Mouse (Mus musculus) CH12F3 (cell line): ENCODE measurements around the gene Ptprd.

ENCODE experiments used
- in situ Hi-C: fragments of 300-500 bp; cut with MboI; formaldehyde crosslinking; loops from 2 replicates; pipeline ENCODE4 v1.14.3; 2020; ENCODE audit warnings: low sequenced_read_pairs

Gene Ptprd

GRCm38 (mm10) chr4:77259250-77259971, 952.4 kb downstream of the Ptprd start:
- in situ Hi-C loops = no loop called here

GRCm38 (mm10) chr4:77251188-77251587, 960.6 kb downstream of the Ptprd start:
- in situ Hi-C loops = no loop called here

GRCm38 (mm10) chr4:77249801-77250200, 962.0 kb downstream of the Ptprd start:
- in situ Hi-C loops = no loop called here

- in situ Hi-C loops = no loop called here
Measured at GRCm38 (mm10) chr4:77248918-77249317, 962.8 kb downstream of the Ptprd start.

- in situ Hi-C loops = no loop called here
Measured at GRCm38 (mm10) chr4:77241852-77242455, 969.8 kb downstream of the Ptprd start.

- in situ Hi-C loops = no loop called here
Measured at GRCm38 (mm10) chr4:77238144-77238543, 973.6 kb downstream of the Ptprd start.

DNA sequence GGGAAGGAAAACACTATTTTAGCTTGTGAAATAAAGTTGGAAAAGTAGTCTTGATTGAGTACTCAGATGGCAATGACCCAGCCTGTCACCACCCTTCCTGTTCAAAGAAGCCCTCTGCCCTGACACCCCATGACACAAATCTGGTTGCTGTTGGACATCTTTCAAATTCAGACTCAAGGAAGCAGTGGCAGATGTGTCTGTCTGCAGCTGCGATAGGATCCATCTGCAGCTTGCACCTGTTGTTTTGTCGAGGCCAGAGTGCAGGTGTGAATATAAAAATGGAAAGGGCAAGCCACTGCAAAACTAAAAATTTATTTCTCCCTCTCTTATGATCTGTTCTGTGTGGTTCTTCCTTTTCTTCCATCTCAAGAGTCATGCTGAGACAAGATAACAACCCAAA, 978.5 kb downstream of the Ptprd start:
- in situ Hi-C loops = no loop called here

DNA sequence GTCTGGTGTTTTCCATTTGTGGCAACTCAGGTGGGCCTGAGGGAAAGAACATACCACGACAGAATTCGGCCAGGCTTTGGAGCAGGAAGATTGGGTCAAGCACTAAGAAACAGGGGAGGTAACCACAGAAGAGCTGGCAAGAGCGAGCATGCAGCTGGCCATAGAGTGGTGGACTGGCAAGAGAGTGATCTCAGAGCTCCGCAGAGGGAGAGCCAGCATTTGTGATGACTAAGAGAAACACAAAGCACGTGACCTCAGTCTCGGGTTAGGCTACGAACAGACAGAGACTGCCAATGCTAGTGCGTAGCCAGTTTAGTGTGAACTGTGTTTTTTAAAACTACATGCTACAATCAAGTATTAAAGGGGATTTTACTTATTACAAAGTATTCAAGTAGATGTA, 1042.9 kb downstream of the Ptprd start:
- in situ Hi-C loops = no loop called here

- in situ Hi-C loops = no loop called here
Measured at GRCm38 (mm10) chr4:77157601-77158000, 1054.2 kb downstream of the Ptprd start.

GRCm38 (mm10) chr4:77155561-77155960, 1056.2 kb downstream of the Ptprd start:
- in situ Hi-C loops = no loop called here

GRCm38 (mm10) chr4:77155037-77155436, 1056.7 kb downstream of the Ptprd start:
- in situ Hi-C loops = no loop called here

DNA sequence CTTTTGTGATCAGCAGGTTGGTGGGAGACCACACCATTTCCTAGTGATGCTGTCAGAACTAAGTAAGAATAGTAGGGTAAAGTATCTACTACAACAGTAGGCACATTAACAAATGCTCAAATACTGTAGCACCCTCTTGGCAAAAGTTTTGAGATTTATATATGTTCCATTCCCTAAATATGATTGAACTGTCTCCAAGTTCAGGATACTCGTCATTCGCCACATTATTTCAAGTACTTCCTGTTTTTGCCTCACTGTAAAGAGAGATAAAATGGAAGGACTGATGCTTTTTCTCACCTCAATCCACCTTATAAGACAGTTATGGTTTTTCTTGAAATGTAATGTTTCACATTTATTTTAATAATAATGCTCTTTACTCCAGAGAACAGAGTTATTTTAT, 1086.9 kb downstream of the Ptprd start:
- in situ Hi-C loops = no loop called here

DNA sequence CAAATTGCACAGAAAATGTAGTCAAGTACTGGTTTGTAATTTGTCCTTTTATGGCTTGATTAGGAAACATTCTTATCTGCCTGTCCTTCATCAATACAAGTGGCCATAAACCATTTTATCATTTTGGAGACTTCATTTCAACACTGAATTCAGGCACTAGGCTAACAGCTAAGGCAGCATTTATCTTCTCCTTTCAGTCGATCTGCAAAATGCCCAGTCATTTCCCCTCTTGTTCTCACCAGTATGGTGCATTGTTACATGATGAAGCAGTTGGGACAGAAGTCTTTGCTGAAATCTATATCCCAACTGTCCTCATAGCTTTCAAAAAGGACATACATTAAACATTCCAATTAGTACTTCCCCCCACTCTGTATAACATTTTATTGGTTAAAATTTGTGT, 1100.9 kb downstream of the Ptprd start:
- in situ Hi-C loops = no loop called here

DNA sequence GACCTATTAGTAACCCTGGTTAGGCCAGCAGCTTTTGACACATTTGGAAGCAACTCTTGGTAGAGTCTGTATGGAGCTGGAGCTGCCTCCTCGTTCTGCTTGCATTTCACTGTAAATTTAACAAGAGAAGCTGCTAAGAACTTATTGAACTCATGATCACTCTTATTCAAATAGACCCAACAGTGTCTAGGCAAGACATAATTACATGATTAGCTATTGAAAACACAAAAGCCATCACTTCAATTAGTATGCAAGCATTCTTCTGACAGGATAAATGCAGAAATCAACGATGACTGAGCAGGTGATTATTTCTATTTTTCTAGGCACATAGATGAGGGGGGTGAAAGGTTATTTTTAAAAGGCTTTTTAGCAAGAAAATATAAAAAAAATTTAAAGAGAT, 1104.5 kb downstream of the Ptprd start:
- in situ Hi-C loops = no loop called here

DNA sequence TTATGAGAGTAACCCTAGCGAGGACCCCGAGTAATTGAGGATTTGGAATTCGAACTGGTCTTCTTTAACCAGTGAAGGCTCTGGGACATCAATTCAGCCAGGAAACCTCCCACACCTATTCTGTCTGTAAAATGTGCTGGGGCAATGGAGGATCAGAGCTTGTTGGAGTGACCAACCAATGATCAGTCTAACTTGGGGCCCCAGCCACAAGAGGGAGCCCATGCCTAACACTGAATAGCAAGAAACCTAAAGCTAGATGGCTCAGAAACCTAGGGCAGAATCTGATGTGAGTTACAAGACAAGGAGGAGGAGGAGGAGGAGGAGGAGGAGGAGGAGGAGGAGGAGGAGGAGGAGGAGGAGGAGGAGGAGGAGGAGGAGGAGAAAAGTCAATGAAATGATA, 1128.6 kb downstream of the Ptprd start:
- in situ Hi-C loops = no loop called here

GRCm38 (mm10) chr4:77077607-77078006, 1134.2 kb downstream of the Ptprd start:
- in situ Hi-C loops = no loop called here

DNA sequence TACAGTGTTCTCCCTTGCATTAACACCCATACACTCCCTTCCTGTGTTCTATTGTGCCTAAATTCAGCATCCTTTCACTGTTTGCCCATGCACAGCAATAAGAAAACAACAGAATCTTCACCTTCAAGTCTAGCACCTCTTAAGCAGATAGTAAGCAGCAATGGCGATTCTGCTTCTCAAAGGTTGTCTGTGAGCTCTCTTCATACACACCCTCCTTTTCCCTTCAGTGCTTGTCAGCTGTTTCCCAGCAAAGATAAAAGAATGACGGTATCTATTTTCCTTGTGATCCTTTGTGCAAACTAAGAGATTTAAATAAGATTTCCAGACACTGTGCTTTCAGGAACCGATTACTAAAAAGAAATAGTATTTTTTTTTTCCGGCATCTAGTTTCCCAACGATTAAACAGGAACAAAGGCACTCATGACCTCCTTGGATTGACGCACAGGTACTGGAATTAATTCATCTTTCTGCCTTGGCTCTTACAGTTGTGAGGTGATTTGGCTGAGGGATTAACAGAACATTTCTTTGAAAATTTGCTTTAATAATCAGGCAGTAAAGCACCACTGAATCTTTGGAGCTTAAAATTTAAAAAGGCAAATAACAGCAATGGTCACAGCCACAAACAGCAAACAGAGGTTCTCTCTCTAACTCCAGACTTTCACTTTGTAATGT, 1161.1 kb downstream of the Ptprd start:
- in situ Hi-C loops = no loop called here

GRCm38 (mm10) chr4:77004483-77004882, 1207.3 kb downstream of the Ptprd start:
- in situ Hi-C loops = no loop called here

DNA sequence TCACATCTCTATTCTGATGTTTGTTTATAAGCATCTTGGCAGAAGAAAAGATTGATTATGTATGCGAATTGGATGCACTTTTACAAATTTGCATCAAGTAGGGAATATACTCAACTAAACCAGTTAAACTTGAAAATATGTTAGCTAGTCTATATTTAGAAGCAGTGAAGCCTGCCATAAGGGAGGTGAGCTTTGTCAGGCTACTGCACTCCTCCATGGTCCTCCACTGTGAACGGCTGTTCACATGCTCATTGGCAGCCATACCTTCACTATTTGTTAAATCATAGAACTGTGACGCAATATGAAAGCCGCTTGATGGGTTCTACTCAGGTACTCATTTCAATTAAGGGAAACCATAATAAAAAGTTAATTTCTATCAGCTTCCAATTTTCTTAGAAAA, 1215.6 kb downstream of the Ptprd start:
- in situ Hi-C loops = no loop called here

DNA sequence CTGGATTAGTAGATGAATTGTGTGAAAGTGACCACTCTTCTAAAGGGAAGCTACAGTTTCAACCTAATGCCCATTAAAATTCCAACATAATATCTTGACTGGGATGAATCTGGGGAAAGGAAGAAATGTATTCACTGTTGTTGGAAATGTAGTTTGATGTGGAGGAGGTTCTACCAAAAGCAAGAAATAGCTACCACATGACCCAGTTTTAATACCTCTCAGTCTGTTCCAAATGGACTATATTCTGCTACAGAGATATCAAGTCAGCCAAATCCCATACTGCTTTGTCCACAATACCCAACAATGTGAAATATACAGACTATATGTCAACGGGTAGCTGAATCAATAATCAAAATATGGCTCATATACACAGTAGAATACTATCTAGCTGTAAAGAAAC, 1221.8 kb downstream of the Ptprd start:
- in situ Hi-C loops = no loop called here

- in situ Hi-C loops = no loop called here
Measured at GRCm38 (mm10) chr4:76977056-76977809, 1234.5 kb downstream of the Ptprd start.
